Mouse (Mus musculus): ENCODE results near the gene Myof.

Gene Myof

GRCm38 (mm10) chr19:38043281-38043981 lies at the start of gene Myof:
Gene Myof, minus strand, starts transcription at chr19:38043577.
- no peak for DNase-seq (ENCODE audit: low spot score)

- DNase-seq (ENCODE audit: low spot score), result no peak
Observed at GRCm38 (mm10) chr19:38091512-38091985, 48.2 kb upstream of the Myof start.

- DNase-seq (ENCODE audit: low spot score), result no peak
Observed at GRCm38 (mm10) chr19:38089358-38089757, 46.0 kb upstream of the Myof start.

GRCm38 (mm10) chr19:38086948-38087551 lies 43.7 kb upstream of the Myof start:
- DNase-seq (ENCODE audit: low spot score), result peak; percentile 17

GRCm38 (mm10) chr19:38085841-38086240 lies 42.5 kb upstream of the Myof start:
- no peak for DNase-seq (ENCODE audit: low spot score)

- DNase-seq (ENCODE audit: low spot score), result no peak
Observed at GRCm38 (mm10) chr19:38082931-38083525, 39.7 kb upstream of the Myof start.

- DNase-seq (ENCODE audit: low spot score), result no peak
Observed at GRCm38 (mm10) chr19:38081361-38081760, 38.0 kb upstream of the Myof start.

GRCm38 (mm10) chr19:38077851-38078540 lies 34.6 kb upstream of the Myof start:
- no peak for DNase-seq (ENCODE audit: low spot score)

GRCm38 (mm10) chr19:38076251-38076650 lies 32.9 kb upstream of the Myof start:
- no peak for DNase-seq (ENCODE audit: low spot score)

- no peak for DNase-seq (ENCODE audit: low spot score)
Observed at GRCm38 (mm10) chr19:38075051-38075450, 31.7 kb upstream of the Myof start.

GRCm38 (mm10) chr19:38073226-38073625 lies 29.8 kb upstream of the Myof start:
- no peak for DNase-seq (ENCODE audit: low spot score)

GRCm38 (mm10) chr19:38064051-38064450 lies 20.7 kb upstream of the Myof start:
- no peak for DNase-seq (ENCODE audit: low spot score)

- DNase-seq (ENCODE audit: low spot score), result no peak
Observed at GRCm38 (mm10) chr19:38063201-38063600, 19.8 kb upstream of the Myof start.

- DNase-seq (ENCODE audit: low spot score), result no peak
Observed at GRCm38 (mm10) chr19:38056931-38057330, 13.6 kb upstream of the Myof start.

GRCm38 (mm10) chr19:38056276-38056675 lies 12.9 kb upstream of the Myof start:
- DNase-seq (ENCODE audit: low spot score), result no peak

- DNase-seq (ENCODE audit: low spot score), result no peak
Observed at GRCm38 (mm10) chr19:38055798-38056197, 12.4 kb upstream of the Myof start.

- peak; percentile 83 for DNase-seq (ENCODE audit: low spot score)
Observed at GRCm38 (mm10) chr19:38054720-38055192, 11.4 kb upstream of the Myof start, which contains the start of gene Cep55. Gene Cep55, plus strand, starts transcription at chr19:38055011.

- peak; percentile 58 for DNase-seq (ENCODE audit: low spot score)
Observed at GRCm38 (mm10) chr19:38054149-38054719, 10.9 kb upstream of the Myof start.

- no peak for DNase-seq (ENCODE audit: low spot score)
Observed at GRCm38 (mm10) chr19:38053227-38054041, 10.1 kb upstream of the Myof start.

GRCm38 (mm10) chr19:38049686-38050085 lies 6.3 kb upstream of the Myof start:
- DNase-seq (ENCODE audit: low spot score), result no peak

- no peak for DNase-seq (ENCODE audit: low spot score)
Observed at GRCm38 (mm10) chr19:38045198-38045597, 1.8 kb upstream of the Myof start.
